Mouse (Mus musculus) thymus, adult 2 months (tissue): ENCODE measurements around the gene Pdzd4.

Experiments used
- CTCF ChIP-seq: fragments of 200-500 bp; IDR thresholded peaks from 2 replicates; pipeline ENCODE4 v1.5.1; 2012; ENCODE audit warnings: mild to moderate bottlenecking, control low read depth, low read length, moderate library complexity, borderline replicate concordance; ENCODE audit not compliant: control insufficient read depth, poor library complexity, insufficient read depth; ENCODE audit errors: extremely low read depth
- POLR2A ChIP-seq: fragments of 200-500 bp; IDR thresholded peaks from 2 replicates; pipeline ENCODE4 v1.6.1; 2012; ENCODE audit warnings: mild to moderate bottlenecking, low read length, control low read depth, moderate library complexity; ENCODE audit not compliant: control insufficient read depth, poor library complexity, insufficient read depth; ENCODE audit errors: extremely low read depth

DNA sequence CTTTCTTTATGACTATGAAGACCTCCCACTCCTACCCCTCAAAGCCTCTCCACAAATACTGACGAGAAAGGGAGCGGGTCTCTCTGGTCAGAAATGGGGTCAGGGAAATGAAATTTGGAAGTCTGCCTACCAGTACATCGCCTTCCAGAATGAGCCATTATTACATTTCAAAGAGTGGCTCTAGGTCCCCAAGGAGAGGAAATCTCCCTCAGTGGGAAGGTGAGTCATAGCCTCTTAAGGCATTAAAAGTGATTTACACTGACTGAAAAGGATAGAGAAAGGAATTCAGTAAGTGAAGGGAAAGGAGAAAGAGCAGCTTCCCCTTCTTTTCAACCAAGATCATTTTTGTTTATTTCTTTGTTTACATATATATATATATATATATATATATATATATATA lies 11.9 kb upstream of the Pdzd4 start:
- TF ChIP-seq CTCF (no peak), POLR2A (no peak)
